Mouse (Mus musculus) ovary, adult 18-20 months (tissue): ENCODE measurements around the gene Fbxo9.
"Not testable (repeated sequence)": the region's sequence is repeated elsewhere in the genome, so short reads cannot be mapped to it uniquely, and the experiment has no call there.

Experiments
- DNase-seq: peaks from one replicate; pipeline ENCODE4 v3.0.0; 2022; ENCODE audit warnings: low spot score, mixed read lengths

Fbxo9 gene

DNA sequence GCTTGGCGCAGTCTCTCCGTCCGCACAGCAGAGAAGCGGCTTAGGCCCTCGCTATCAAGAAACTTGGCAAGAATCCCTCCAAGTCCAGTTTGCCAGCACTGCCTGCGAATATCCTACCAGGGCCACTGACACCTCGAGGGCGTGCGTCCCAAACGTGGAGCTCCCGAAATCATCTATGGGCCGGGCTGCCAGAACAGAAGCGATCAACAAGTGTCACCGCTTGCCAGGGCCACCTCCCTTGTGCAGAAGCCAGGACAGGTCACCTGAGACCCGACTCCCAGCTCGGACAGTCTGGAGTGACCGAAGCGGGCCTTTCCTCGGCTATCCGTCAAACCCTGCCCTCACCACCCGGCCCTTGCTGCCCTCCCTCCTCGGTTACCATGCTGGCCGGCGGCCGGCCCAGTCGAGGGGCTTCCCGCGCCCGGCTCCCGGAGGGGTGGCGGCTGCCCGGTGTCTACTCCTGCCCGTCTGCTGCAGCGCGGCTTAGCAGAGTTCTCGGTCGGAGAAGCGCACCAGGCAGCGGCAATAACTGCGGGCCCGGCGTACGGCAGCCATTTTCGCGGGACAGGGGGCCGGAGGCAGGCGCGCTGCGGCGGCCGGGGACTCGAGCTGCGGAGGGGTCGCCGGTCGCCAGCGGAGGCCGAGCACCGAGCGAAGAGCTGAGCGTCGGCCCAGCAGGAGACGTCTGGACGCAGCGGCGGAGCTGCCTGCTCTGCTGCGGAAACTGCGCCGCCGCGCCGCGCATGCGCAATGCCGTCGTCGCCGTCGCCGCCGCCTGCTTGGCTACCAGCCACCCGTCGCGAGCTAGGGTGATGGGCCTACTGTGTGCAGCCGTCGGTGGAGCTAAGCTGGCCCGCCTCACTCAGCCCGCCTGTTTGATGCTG, 711 bp downstream of the Fbxo9 start:
- peak; percentile 73 for DNase-seq

DNA sequence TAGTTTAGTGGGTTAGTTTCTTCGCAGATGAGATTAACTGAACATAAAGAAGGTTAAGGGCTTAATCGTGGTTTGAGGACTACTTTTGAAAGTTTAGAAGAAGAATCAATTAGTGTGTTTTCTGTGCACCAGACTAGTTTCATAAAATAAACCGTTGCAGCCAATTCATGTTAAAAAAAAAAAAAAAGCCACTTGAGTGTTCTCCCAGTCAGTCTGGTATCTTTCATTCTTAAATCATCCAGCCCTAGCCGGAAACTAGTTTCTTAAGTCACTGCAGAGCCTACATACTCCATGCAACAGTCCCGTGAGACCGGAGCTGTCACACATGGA, 1.3 kb downstream of the Fbxo9 start:
- no peak for DNase-seq

DNA sequence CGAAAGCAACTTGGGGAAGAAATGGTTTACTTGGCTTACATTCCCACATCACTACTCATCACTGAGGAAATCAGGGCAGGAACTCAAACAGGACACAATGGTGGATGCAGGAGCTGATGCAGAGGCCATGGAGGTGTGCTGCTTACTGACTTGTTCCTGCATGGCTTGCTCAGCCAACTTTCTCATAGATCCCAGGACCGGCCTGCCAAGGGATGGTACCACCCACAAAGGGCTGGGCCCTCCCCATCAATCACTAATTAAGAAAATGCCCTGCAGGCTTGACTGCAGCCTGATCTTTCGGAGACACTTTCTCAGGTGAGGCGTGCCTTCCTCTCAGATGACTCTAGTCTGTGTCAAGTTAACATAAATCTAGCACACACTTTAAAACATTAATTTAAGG, 2.0 kb downstream of the Fbxo9 start:
- no peak for DNase-seq

DNA sequence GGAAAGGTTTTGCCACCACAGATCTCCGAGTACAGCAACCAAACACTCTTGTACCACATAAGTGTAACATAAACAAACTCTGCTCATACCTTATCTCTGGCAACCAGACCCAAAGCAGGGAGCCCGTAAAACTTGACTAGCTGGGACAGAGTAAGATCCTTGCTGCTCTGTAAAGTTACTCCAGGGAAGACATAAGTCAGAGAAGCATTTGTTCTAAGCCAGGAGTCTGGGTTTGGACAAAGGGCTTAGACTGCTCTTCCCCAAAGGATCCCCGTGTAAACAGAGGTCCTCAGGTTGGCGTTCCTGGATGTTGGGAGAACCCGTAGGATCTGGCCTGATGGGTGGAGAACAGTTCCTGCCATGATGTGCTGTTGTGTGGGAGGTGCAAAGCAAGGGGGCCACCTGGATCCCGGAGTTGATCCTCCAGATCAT, 3.3 kb downstream of the Fbxo9 start:
- no peak for DNase-seq

DNA sequence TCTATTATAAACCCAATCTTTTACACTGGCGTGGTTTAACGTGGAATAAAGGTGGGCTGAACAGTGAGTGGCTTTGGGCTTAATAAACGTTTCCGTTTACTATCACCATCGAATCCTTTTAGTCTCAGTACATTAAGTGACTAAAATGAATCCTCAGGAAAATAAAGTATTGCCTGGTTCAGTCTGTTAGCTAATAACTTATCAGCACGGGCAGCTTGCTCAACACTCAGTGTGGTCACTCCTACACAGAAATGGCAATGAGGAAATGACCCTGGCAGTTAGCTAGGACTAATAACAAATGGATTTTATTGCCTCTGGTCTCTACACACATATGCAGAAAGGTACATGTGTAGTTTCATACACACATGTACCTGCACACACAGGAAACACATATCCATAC, 3.9 kb downstream of the Fbxo9 start:
- peak; percentile 17 for DNase-seq

DNA sequence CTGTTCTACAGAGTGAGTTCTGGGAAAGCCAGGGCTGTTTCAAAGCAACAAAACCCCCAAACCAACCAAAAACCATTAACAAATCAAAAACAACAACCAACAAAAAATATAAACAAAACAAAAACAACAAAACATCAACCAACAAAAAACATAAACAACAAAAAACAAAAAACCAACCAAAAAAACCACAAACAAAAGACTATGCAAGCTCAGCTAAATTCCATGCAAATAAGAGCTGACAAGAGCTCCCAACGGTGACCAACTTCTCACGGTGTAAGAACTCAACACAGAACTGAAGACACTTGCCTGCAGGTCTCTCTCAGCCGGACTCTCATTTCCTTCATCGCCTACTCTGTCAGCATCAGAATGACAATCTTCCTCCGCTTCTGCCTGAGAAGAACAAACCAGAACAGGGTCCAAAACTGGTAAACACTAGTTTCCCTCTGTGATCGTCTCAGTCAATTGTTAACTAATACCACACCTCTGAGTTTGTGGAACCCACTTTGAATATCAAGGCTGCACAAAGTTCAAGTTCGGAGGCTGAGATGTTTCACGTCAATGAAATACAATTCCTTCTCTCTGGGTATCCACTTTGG, 4.8 kb downstream of the Fbxo9 start:
- DNase-seq = no peak

DNA sequence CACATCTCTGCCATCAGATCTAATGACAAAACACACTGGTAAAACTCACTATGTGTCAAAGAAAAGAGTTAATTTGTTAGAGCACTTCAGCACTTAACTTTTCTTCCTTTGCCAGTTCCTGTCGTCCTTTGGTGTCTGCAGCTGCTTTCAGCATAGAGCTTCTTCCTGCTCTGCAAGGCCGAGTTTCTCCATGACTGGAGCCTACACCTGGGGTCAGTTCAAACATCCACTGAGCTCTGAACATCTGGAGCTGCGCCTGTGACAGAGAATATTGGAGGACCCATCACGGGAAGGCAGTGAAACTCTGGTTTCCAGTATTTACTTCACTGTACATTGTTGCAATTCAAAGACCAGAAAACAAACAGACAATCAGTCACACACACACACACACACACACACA, 7.4 kb downstream of the Fbxo9 start:
- no peak for DNase-seq

DNA sequence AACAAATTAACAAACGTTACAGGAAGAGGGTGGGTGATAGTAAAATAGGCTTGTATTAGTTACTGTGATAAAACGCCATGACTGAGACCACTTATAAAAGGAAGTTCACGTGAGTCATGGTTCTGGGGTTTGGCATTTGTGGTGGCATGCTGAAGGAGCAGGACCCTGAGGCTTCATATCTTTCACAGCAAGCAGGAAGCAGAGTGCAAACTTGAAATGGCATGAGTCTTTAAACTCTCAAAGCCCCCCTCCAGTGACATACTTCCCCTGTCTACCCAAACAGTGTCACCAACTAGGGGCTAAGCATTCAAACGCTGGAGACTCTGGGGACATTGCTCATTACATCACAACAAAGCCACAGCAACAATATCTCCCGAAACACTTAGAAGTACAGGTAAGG, 7.9 kb downstream of the Fbxo9 start:
- no peak for DNase-seq

DNA sequence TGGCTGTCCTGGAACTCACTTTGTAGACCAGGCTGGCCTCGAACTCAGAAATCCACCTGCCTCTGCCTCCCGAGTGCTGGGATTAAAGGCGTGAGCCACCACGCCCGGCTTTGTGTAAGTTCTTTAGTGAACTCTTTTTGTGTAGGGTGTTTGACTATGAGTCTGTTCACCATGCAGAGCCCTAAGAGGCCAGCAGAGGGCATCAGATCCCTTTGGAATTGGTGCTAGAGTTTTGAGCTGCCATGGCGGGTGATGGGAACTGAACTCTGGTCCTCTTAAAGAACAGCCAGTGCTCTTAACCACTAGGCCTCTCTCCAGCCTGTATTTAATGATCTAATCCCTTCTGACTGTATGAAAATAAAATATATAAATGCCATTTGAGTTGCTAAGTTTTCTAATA, 12.5 kb downstream of the Fbxo9 start:
- DNase-seq = no peak

DNA sequence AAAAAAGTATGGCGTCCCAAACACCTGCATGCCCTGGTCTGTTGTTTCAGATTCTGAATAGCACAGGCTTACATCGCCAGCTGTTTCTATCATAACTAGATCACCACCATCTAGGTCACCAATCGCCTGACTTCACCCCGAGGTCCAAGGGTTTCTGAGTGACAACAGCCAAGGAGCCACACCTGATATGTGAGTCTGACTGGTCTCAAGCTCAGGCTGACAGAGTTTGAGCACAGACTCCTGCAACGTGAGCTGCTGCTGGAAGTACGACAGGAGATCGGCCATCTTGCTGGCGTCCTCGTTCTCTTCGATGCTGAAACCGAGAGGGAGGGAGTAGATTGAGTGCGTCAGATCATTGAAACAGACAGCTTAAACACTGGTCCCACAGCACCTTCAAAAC, 13.2 kb downstream of the Fbxo9 start:
- DNase-seq = no peak

DNA sequence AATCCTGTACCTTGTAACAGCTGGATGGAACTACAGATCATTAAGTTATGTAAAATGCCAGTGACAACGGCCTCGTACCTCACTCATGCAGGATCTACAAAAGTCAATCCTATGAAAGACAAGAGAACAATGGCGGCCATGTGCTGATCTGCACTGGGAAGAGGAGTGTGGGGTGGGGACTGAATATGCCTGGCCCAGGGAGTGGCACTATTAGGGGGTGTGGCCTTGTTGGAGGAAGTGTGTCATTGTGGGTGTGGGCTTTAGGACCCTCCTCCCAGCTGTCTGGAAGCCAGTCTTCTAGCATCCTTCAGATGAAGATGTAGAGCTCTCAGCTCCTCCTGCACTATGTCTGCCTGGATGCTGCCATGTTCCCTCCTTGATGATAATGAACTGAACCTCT, 18.3 kb downstream of the Fbxo9 start:
- DNase-seq = no peak

DNA sequence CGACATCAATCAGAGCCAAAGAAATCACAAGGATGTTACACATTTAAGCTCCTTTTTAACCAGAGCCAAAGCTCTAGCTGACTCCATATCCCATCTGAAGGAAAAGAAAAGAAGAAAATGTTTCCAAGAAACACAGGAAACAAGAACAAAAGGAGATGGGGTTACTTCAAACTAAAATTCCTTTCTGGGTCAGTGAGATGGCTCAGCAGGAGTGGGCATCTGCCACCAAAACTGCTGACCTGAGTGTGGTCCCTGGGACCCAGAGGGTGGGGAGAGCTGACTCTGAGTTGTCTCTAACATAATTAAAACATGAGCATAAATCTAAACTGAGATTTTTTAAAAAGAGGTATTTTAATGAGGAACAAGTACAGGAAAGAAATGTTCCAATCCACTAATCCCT, 19.0 kb downstream of the Fbxo9 start:
- no peak for DNase-seq

DNA sequence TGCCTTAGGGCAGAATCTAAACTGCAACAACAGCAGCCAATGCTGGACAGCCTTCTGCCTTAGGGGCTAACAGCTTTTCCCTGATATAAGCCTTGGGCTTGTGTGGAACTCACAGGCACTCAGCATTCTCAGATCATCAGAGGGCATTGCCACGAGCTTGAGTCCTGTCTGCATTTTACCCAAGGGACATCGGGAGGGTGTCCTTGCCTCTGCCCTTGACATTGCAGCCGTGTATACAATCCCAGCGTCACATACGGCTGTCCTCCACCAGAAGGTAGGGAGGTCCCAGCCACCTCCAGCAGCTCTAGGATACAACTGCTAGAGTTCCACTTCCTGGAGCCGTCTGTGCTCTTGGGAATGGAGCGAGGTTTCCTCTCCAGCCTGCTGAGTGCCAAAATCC, 19.9 kb downstream of the Fbxo9 start:
- no peak for DNase-seq

DNA sequence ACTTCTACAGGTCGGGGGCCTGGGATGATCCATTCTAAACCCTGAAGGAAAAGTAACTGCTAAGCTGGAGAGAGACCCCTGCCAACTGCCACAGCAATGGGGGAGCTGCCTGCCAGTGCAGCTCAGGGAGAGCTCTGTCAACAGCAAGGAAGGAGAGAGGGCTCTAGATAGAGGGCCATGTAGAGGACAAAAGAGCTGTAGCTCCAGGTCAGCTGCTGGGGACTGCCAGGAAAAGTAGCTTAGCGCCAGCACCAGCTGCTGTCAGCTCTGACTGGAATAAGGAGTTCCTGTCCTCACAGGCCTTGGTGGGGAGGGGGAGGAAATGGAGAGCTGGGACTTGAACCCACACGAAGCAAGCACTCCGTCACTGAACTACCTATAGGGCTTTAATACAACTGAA, 20.3 kb downstream of the Fbxo9 start:
- DNase-seq = no peak

DNA sequence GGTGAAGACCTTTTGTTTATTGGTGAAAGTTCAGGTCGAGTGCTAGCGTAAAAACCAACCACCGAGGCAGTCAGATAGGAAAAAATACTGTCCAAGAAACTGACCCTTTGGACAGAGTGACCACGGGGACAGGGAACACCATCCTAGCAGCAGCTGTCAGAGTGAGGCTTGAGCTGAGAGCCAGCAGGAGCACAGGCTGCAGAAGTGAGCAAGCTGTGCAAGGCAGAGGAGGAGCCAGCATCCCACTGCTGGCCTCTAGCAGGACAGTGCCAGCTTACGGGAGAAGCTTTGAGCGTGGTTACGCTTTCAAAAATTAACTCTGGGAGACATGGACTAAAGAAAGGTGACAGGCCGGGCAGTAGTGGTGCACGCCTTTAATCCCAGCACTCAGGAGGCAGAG, 21.1 kb downstream of the Fbxo9 start:
- no peak for DNase-seq

DNA sequence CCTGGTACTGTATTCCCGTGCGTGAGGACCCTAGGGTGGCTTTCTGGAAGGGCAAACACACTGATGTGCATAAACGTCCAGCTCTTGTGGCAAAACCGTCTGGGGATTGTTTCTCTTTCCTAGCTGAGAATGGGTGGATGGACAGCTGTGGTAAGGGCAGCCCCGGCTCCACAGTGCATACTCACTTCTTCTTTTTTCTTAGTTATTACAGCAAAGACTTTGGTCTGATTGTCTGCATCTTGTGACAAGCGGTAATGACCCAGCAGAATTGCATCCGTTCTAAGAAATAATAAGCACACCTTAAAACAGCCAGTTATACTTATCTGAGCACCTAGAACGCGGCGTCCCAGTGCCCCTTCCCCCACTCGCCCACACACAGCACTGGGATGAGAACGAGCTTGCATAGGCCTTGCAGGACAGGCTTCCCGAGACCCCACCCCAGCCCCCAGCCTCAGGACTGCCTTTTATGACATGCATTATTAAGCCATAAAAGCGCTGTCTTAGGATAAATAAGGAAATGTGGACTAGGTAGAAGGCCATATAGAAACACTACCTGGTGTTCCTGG, 23.1 kb downstream of the Fbxo9 start:
- no peak for DNase-seq

DNA sequence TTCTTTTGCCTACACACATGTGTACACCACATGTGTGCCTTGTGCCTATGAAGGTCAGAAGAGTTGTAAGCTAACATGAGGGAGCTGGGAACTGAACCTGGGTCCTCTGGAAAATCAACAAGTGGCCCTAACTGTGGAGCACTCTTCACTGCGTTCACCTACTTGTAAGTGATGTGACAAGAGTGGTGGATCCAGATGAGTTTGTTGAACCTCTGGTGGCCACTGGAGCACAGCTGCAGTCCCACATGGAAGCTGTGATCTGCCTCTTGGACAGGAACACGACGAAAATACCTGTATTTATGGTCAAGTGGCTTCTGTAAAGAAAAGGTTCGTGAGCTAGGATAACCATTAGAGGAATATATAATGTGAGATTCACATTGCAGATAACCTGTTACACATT, 24.5 kb downstream of the Fbxo9 start:
- no peak for DNase-seq

DNA sequence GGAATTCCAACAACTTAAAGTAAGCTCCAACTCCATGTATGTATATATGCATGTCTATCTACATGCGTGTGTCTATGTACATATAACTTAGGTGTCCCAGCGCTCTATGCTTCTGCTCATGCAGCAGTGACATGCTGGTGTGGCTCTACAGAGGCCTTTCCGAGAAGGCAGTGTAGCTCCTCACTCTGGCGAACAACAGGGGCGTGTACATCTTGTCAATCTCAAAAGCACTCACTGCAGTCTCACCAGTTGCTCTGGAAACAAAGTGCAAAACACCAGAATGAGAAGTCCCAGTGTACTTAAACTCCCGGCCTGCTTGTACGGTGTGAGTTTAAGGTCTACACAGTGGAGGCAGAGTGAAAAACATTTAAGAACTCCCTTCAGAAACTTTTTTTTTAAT, 27.0 kb downstream of the Fbxo9 start:
- no peak for DNase-seq

DNA sequence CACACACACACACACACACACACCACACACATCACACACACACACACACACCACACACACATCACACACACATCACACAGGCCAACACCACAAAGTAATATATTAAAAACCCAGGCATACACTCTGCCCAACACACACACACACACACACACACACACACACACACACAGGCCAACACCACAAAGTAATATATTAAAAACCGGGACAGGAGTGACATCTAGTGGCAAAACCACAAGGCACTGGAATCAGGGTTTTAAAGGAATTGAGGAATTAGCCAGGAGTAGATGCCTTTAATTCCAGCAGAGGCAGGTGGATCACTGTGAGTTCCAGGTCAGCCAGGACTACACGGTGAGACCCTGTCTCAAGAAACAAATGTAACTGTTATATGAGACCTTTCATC, 30.6 kb downstream of the Fbxo9 start:
- no peak for DNase-seq

DNA sequence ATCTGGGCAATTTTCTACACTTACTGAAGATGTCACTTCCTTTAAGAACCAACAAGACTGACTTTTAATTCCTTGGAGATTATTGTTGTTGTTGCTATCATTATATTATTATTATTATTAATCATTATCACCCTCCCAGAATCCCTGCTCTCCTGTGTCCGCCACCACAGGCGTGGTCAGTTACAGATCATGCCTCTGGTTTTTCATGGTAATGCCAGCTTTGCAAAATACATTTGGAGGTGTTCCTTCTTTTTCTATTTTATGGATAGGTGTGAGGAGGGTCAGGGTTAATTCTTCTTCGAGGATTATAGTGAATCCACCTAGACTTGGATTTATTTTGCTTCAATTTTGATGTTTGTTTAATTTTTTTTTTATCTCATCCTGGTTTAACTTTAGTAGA, 33.6 kb downstream of the Fbxo9 start:
- DNase-seq = no peak

DNA sequence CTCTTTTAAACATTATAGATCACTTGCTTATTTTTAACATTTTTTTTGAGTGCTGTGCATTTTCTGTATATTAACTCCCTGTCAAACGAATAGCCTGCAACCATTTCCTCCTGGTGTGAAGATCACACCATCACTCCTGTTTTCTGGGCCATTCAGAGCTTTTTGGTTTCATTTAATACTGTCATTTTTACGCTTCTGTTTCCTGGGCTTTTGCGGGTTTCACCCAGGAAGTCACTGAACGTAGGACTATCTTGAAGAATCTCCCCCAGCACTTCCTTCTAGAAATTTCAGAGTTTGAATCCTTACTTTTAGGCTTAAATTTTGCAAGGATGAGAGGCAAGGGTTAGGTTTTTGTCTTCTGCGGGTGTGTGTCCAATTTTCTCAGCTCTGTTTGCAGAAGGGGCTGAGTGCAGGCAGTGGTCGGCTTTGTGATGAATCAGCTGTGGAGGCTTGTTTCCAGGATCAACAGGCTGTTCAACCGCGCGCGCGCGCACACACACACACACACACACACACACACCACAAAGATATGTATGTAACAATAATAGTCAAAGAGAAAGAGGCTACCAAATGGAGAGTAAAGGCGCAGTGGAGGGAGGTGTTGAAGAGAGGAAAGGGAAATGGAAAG, 35.0 kb downstream of the Fbxo9 start:
- no peak for DNase-seq

DNA sequence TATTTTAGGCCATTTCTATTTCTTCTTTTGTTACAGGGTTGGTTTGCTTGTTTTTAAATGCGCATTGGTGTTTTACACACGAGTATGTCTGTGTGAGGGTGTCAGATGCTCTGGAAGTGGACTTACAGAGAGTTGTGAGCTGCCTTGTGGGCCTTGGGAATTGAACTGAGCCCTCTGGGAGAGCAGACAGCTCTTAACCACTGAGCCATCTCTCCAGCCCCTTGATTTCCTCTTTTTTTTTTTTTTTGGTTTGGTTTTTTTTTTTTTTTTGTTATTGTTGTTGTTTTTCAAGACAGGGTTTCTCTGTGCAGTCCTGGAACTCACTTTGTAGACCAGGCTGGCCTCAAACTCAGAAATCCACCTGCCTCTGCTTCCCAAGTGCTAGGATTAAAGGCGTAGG, 35.6 kb downstream of the Fbxo9 start:
- DNase-seq = not testable (repeated sequence)

DNA sequence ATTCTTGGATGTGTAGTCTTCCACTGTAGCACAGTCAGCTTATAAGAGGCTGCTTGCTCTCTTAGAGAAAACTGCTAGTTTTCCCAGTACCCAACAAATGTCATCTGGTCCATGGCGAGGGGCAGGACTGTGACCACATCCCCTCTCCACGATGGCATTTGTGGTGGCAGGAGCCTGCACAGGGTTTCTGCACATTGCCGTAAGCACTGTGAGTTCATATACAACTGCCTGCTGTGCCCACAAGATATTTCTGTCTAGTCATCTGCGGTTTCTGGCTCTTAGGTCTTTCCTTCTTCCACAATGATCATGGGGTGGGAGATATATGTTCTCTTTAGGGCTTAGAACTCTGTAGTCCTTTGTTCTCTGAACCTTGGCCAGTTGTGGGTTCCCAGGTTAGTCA, 37.2 kb downstream of the Fbxo9 start:
- DNase-seq = no peak
